Mouse (Mus musculus): ENCODE data around the gene Rpl3.

Rpl3 gene

GRCm38 (mm10) chr15:80115256-80115655 lies 23.6 kb upstream of the Rpl3 start:
- no peak for DNase-seq (ENCODE audit: low spot score in 2 of 2)

GRCm38 (mm10) chr15:80114414-80114813 lies 22.7 kb upstream of the Rpl3 start:
- no peak for DNase-seq (ENCODE audit: low spot score in 2 of 2)

- no peak for DNase-seq (ENCODE audit: low spot score in 2 of 2)
These were observed 20.8 kb upstream of the Rpl3 start for GRCm38 (mm10) chr15:80112499-80112898.

GRCm38 (mm10) chr15:80111436-80111835 lies 19.8 kb upstream of the Rpl3 start:
- DNase-seq (ENCODE audit: low spot score in 2 of 2), result no peak

GRCm38 (mm10) chr15:80107575-80107974 lies 15.9 kb upstream of the Rpl3 start:
- no peak for DNase-seq (ENCODE audit: low spot score in 2 of 2)

GRCm38 (mm10) chr15:80107143-80107542 lies 15.5 kb upstream of the Rpl3 start:
- peak in 1 of 2 experiments; percentile 50 for DNase-seq (ENCODE audit: low spot score in 2 of 2)

- DNase-seq (ENCODE audit: low spot score in 2 of 2), result no peak
These were observed 14.1 kb upstream of the Rpl3 start for GRCm38 (mm10) chr15:80105490-80106410.

- DNase-seq (ENCODE audit: low spot score in 2 of 2), result no peak
These were observed 10.8 kb upstream of the Rpl3 start for GRCm38 (mm10) chr15:80102495-80102894.

- no peak for DNase-seq (ENCODE audit: low spot score in 2 of 2)
These were observed 9.8 kb upstream of the Rpl3 start for GRCm38 (mm10) chr15:80101503-80101902.

- peak in 1 of 2 experiments; percentile 55 for DNase-seq (ENCODE audit: low spot score in 2 of 2)
These were observed 9.2 kb upstream of the Rpl3 start for GRCm38 (mm10) chr15:80100871-80101270.

- DNase-seq (ENCODE audit: low spot score in 2 of 2), result no peak
These were observed 8.5 kb upstream of the Rpl3 start for GRCm38 (mm10) chr15:80100196-80100595.

GRCm38 (mm10) chr15:80099477-80099876 lies 7.8 kb upstream of the Rpl3 start:
- DNase-seq (ENCODE audit: low spot score in 2 of 2), result no peak

- peak in 1 of 2 experiments; percentile 47 for DNase-seq (ENCODE audit: low spot score in 2 of 2)
These were observed 7.1 kb upstream of the Rpl3 start for GRCm38 (mm10) chr15:80098809-80099208.

- no peak for DNase-seq (ENCODE audit: low spot score in 2 of 2)
These were observed 6.4 kb upstream of the Rpl3 start for GRCm38 (mm10) chr15:80097999-80098461.

- no peak for DNase-seq (ENCODE audit: low spot score in 2 of 2)
These were observed 5.5 kb upstream of the Rpl3 start for GRCm38 (mm10) chr15:80096946-80097881.

- peak in 1 of 2 experiments; percentile 28 for DNase-seq (ENCODE audit: low spot score in 2 of 2)
These were observed 4.7 kb upstream of the Rpl3 start for GRCm38 (mm10) chr15:80096406-80096805.

GRCm38 (mm10) chr15:80095596-80095995 lies 3.9 kb upstream of the Rpl3 start:
- no peak for DNase-seq (ENCODE audit: low spot score in 2 of 2)

- DNase-seq (ENCODE audit: low spot score in 2 of 2), result no peak
These were observed 2.5 kb upstream of the Rpl3 start for GRCm38 (mm10) chr15:80094201-80094600.

- DNase-seq (ENCODE audit: low spot score in 2 of 2), result peak; percentile 56 to 68
These were observed 931 bp upstream of the Rpl3 start for GRCm38 (mm10) chr15:80092599-80092998.

GRCm38 (mm10) chr15:80092041-80092441 lies 373 bp upstream of the Rpl3 start:
- DNase-seq (ENCODE audit: low spot score in 2 of 2), result no peak

GRCm38 (mm10) chr15:80090741-80091120 lies 937 bp downstream of the Rpl3 start:
- DNase-seq (ENCODE audit: low spot score in 2 of 2), result peak in 1 of 2 experiments; percentile 38

GRCm38 (mm10) chr15:80090155-80090554 lies 1.5 kb downstream of the Rpl3 start:
- no peak for DNase-seq (ENCODE audit: low spot score in 2 of 2)
